Mouse (Mus musculus) liver, embryonic 14.5 days (tissue): ENCODE measurements at regions not wholly inside any gene's neighbourhood (a gene's known extent, or its start where the extent isn't known, plus 50 kb on each side); places are given as distances from the start of the nearest gene placed in this dataset.

Experiments
- CTCF ChIP-seq: IDR thresholded peaks from 2 replicates; pipeline ENCODE4 v1.5.1; 2016; ENCODE audit warnings: antibody characterized with exemption, low read depth, control low read depth
- EP300 ChIP-seq: IDR thresholded peaks from 2 replicates; pipeline ENCODE4 v1.6.1; 2016; ENCODE audit warnings: antibody characterized with exemption, low read depth

GRCm38 (mm10) chr7:36134557-36134956 lies 331.8 kb upstream of the Zfp507 start:
- no peak for TF ChIP-seq CTCF
- TF ChIP-seq EP300: no peak
